In genomic region chr7:46796206-46796679, GRCm38 (mm10) we compare ENCODE assay signal across 8 mouse cellular contexts. TPM values are rescaled to one million over a fixed set of nuclear protein-coding genes. Genes with fewer than 3 reads are reported as not detected.
DNase-seq lines count a peak whose midpoint lies in the region; ATAC-seq and TF ChIP-seq lines count a peak whose summit lies in the region.

No protein-coding gene starts in this region.

- WGBS in embryonic facial prominence, embryonic 10.5 days, result under 1% methylated on average over 31 of the region's 31 CpGs
- WGBS in hindbrain, embryonic 12.5 days, result 2% methylated on average over 30 of the region's 31 CpGs

- H3K4me1 ChIP-seq in embryonic facial prominence, embryonic 10.5 days, result peaks cover 23% of the 10 kb centered on the region
- H3K4me1 ChIP-seq in hindbrain, embryonic 12.5 days, result peaks cover 23% of the 10 kb centered on the region

- H3K36me3 ChIP-seq in embryonic facial prominence, embryonic 10.5 days (replicated peaks), result peaks cover 31% of the 10 kb centered on the region
- peaks cover 11% of the 10 kb centered on the region for H3K36me3 ChIP-seq in hindbrain, embryonic 12.5 days

- ATAC-seq in hindbrain, embryonic 12.5 days (ENCODE audit: low FRiP score), result no peak; the same call in 1 of the 2 replicates

- H3K27me3 ChIP-seq in embryonic facial prominence, embryonic 10.5 days (replicated peaks; ENCODE audit: low read depth, poor library complexity, severe bottlenecking), result no peaks in the 10 kb centered on the region
- no peaks in the 10 kb centered on the region for H3K27me3 ChIP-seq in hindbrain, embryonic 12.5 days

- peak overlapping the region; percentile 82 for H3K9ac ChIP-seq in hindbrain, embryonic 12.5 days

- no peaks in the 10 kb centered on the region for H3K9me3 ChIP-seq in embryonic facial prominence, embryonic 10.5 days
- H3K9me3 ChIP-seq in hindbrain, embryonic 12.5 days (replicated peaks), result no peaks in the 10 kb centered on the region

- no peak for TF ChIP-seq CTCF in layer of hippocampus, adult 2 months (conservative IDR thresholded peaks at IDR 0.05)

- peak overlapping the region; percentile 96 for H3K4me2 ChIP-seq in hindbrain, embryonic 12.5 days (replicated peaks)

- peak overlapping the region; percentile 89 for H3K4me3 ChIP-seq in layer of hippocampus, adult 2 months
- peak overlapping the region; percentile 96 for H3K4me3 ChIP-seq in embryonic facial prominence, embryonic 10.5 days
- peak overlapping the region; percentile 73 for H3K4me3 ChIP-seq in hindbrain, embryonic 12.5 days

- DNase-seq in layer of hippocampus, adult 2 months (ENCODE audit: low spot score in 2 of 2), result no peak
- no peak for DNase-seq in layer of hippocampus, postnatal 10 days (ENCODE audit: low spot score in 2 of 2)
- no peak for DNase-seq in embryonic facial prominence, embryonic 10.5 days (ENCODE audit: low spot score)
- peak; percentile 1 for DNase-seq in mesoderm, embryonic 11.5 days (ENCODE audit: low read depth, low spot score)
- DNase-seq in adrenal gland, adult 18-20 months (ENCODE audit: low spot score in 2 of 2), result no peak
- DNase-seq in gastrocnemius, postnatal 4 days (ENCODE audit: low spot score in 2 of 2), result no peak
- no peak for DNase-seq in gastrocnemius, postnatal 10 days

- H3K27ac ChIP-seq in layer of hippocampus, adult 2 months, result peak overlapping the region; percentile 98
- H3K27ac ChIP-seq in embryonic facial prominence, embryonic 10.5 days (replicated peaks), result peak overlapping the region; percentile 100
- peak overlapping the region; percentile 81 for H3K27ac ChIP-seq in hindbrain, embryonic 12.5 days

RNA-seq across cellular contexts. Expression of gene Gtf2h1, which starts 0.3 kb away (rescaled TPM):
- total RNA-seq in layer of hippocampus, adult 2 months (2021), result 10 to 100 TPM; 35.0 to 36.1 TPM
- total RNA-seq in layer of hippocampus, postnatal 10 days (2021), result 10 to 100 TPM; 32.9 to 38.1 TPM
- 49.3 and 50.6 TPM in 2 replicates for polyA plus RNA-seq in embryonic facial prominence, embryonic 10.5 days (2016; fragmentation: Nextera tagmentation; extraction: Ambion mirVana)
- 47.8 and 50.5 TPM in 2 replicates for polyA plus RNA-seq in hindbrain, embryonic 12.5 days (2016; fragmentation: Nextera tagmentation; extraction: Ambion mirVana)
- 10 to 100 TPM; 37.6 to 40.3 TPM for total RNA-seq in adrenal gland, adult 18-20 months (2021)
- 10 to 100 TPM; 31.0 to 40.2 TPM for total RNA-seq in gastrocnemius, postnatal 4 days (2021)
- total RNA-seq in gastrocnemius, postnatal 10 days (2021), result 10 to 100 TPM; 18.3 to 23.4 TPM

RNA-seq across cellular contexts. Expression of gene Hps5, which starts 0.4 kb away (rescaled TPM):
- 10 to 100 TPM; 14.0 to 14.2 TPM for total RNA-seq in layer of hippocampus, adult 2 months (2021)
- total RNA-seq in layer of hippocampus, postnatal 10 days (2021), result 10 to 100 TPM; 15.4 to 21.7 TPM
- 17.6 and 19.2 TPM in 2 replicates for polyA plus RNA-seq in embryonic facial prominence, embryonic 10.5 days (2016; fragmentation: Nextera tagmentation; extraction: Ambion mirVana)
- polyA plus RNA-seq in hindbrain, embryonic 12.5 days (2016; fragmentation: Nextera tagmentation; extraction: Ambion mirVana), result 23.7 and 28.9 TPM in 2 replicates
- 10 to 100 TPM; 23.9 to 26.5 TPM for total RNA-seq in adrenal gland, adult 18-20 months (2021)
- total RNA-seq in gastrocnemius, postnatal 4 days (2021), result 10 to 100 TPM; 14.8 to 18.4 TPM
- total RNA-seq in gastrocnemius, postnatal 10 days (2021), result 10 to 100 TPM; 12.1 to 16.0 TPM

RNA-seq across cellular contexts. Expression of gene Saa2, which starts 44.7 kb away (rescaled TPM):
- not detected for total RNA-seq in layer of hippocampus, adult 2 months (2021)
- total RNA-seq in layer of hippocampus, postnatal 10 days (2021), result not detected
- polyA plus RNA-seq in embryonic facial prominence, embryonic 10.5 days (2016; fragmentation: Nextera tagmentation; extraction: Ambion mirVana), result 1.5 and 1.8 TPM in 2 replicates
- not detected in 2 replicates for polyA plus RNA-seq in hindbrain, embryonic 12.5 days (2016; fragmentation: Nextera tagmentation; extraction: Ambion mirVana)
- total RNA-seq in adrenal gland, adult 18-20 months (2021), result not detected
- total RNA-seq in gastrocnemius, postnatal 4 days (2021), result not detected
- total RNA-seq in gastrocnemius, postnatal 10 days (2021), result not detected

RNA-seq across cellular contexts. Expression of gene Ldha, which starts 45.0 kb away (rescaled TPM):
- total RNA-seq in layer of hippocampus, adult 2 months (2021), result 100 to 1,000 TPM; 280 to 297 TPM
- 100 to 1,000 TPM; 430 to 445 TPM for total RNA-seq in layer of hippocampus, postnatal 10 days (2021)
- polyA plus RNA-seq in embryonic facial prominence, embryonic 10.5 days (2016; fragmentation: Nextera tagmentation; extraction: Ambion mirVana), result 2,643 and 3,168 TPM in 2 replicates
- polyA plus RNA-seq in hindbrain, embryonic 12.5 days (2016; fragmentation: Nextera tagmentation; extraction: Ambion mirVana), result 855 and 900 TPM in 2 replicates
- total RNA-seq in adrenal gland, adult 18-20 months (2021), result 100 to 1,000 TPM; 439 to 878 TPM
- 1,000 to 10,000 TPM; 1,563 to 1,575 TPM for total RNA-seq in gastrocnemius, postnatal 4 days (2021)
- 1,000 to 10,000 TPM; 1,967 to 2,342 TPM for total RNA-seq in gastrocnemius, postnatal 10 days (2021)

RNA-seq across cellular contexts. Expression of gene Saa1, which starts 53.5 kb away (rescaled TPM):
- not detected for total RNA-seq in layer of hippocampus, adult 2 months (2021)
- total RNA-seq in layer of hippocampus, postnatal 10 days (2021), result not detected
- 1.3 and 1.5 TPM in 2 replicates for polyA plus RNA-seq in embryonic facial prominence, embryonic 10.5 days (2016; fragmentation: Nextera tagmentation; extraction: Ambion mirVana)
- 0.37 TPM in 1 of 2 replicates, not detected in the other for polyA plus RNA-seq in hindbrain, embryonic 12.5 days (2016; fragmentation: Nextera tagmentation; extraction: Ambion mirVana)
- not detected for total RNA-seq in adrenal gland, adult 18-20 months (2021)
- not detected for total RNA-seq in gastrocnemius, postnatal 4 days (2021)
- under 1 TPM in 1 of 2 experiments, not detected in 1; 0.70 TPM for total RNA-seq in gastrocnemius, postnatal 10 days (2021)
